Mouse (Mus musculus) heart, embryonic 11.5 days (tissue): ENCODE data around the gene Gm28038. TPM values are rescaled to one million over a fixed set of nuclear protein-coding genes. Genes with fewer than 3 reads are reported as not detected.

Experiments used
- ATAC-seq: fragments of 200-750 bp; cut with Nextera tagmentation; replicated peaks from 2 replicates; pipeline ENCODE4 v1.8.0; 2017; ENCODE audit warnings: moderate library complexity; ENCODE audit not compliant: insufficient number of reproducible peaks, low FRiP score, low TSS enrichment
- H3K27ac ChIP-seq: fragments of 300-500 bp; sonication (generic); 2 replicates; pipeline ENCODE4 v1.5.1; 2014; ENCODE audit warnings: mild to moderate bottlenecking, low read depth, low read length
- H3K27me3 ChIP-seq: fragments of 300-500 bp; sonication (generic); 2 replicates; pipeline ENCODE4 v1.6.1; 2014; ENCODE audit warnings: mild to moderate bottlenecking, low read length, mixed read lengths; ENCODE audit not compliant: control insufficient read depth, insufficient read depth
- H3K36me3 ChIP-seq: fragments of 300-500 bp; sonication (generic); 2 replicates; pipeline ENCODE4 v1.6.1; 2014; ENCODE audit warnings: mild to moderate bottlenecking, low read length, moderate library complexity, mixed read lengths; ENCODE audit not compliant: control insufficient read depth, insufficient read depth
- H3K4me1 ChIP-seq: fragments of 300-500 bp; sonication (generic); 2 replicates; pipeline ENCODE4 v1.6.1; 2014; ENCODE audit warnings: low read length; ENCODE audit not compliant: control insufficient read depth, insufficient read depth
- H3K4me2 ChIP-seq: fragments of 300-500 bp; sonication (generic); 2 replicates; pipeline ENCODE4 v1.6.1; 2014; ENCODE audit warnings: mild to moderate bottlenecking, moderate library complexity
- H3K4me3 ChIP-seq: fragments of 300-500 bp; sonication (generic); 2 replicates; pipeline ENCODE4 v1.5.1; 2014; ENCODE audit warnings: low read depth, low read length
- H3K9ac ChIP-seq: fragments of 300-500 bp; sonication (generic); 2 replicates; pipeline ENCODE4 v1.6.1; 2014; ENCODE audit warnings: mild to moderate bottlenecking, low read depth, low read length, moderate library complexity
- H3K9me3 ChIP-seq: fragments of 300-500 bp; sonication (generic); replicated peaks from 2 replicates; pipeline ENCODE4 v1.6.1; 2016; ENCODE audit warnings: low read length; ENCODE audit not compliant: control insufficient read depth
- WGBS: fragments of 180-500 bp; shearing (Covaris S2); extraction: QIAGEN DNeasy Blood & Tissue Kit; methylation state at CpG from one replicate; pipeline ENCODE4 v1.1.7; 2014; ENCODE audit not compliant: insufficient replicate concordance; 5-methylcytosine and 5-hydroxymethylcytosine counted together
- polyA plus RNA-seq: library from polyadenylated mRNA; unstranded; fragments of >200 nt; fragmentation: Nextera tagmentation; extraction: Ambion mirVana; gene quantifications from 2 replicates; pipeline ENCODE4 v1.2.1, GENCODE M21; 2014

The Gm28038 gene
- polyA plus RNA-seq, 1 experiment from 2014 or later, result not detected

GRCm38 (mm10) chr2:30319260-30319659 lies 38.4 kb downstream of the Gm28038 start:
- ATAC-seq, result no peak
- Histone ChIP-seq H3K4me3 (no peak overlapping the region), H3K4me2 (no peak overlapping the region), H3K36me3 (peaks cover 60% of the 10 kb centered on the region), H3K9ac (no peak overlapping the region), H3K27ac (no peak overlapping the region), H3K9me3 (no peaks in the 10 kb centered on the region), H3K4me1 (no peaks in the 10 kb centered on the region), H3K27me3 (no peaks in the 10 kb centered on the region)
- WGBS, result 84% methylated on average over 4 of the region's 4 CpGs

- H3K27ac ChIP-seq, result no peak overlapping the region
- H3K9me3 ChIP-seq, result no peaks in the 10 kb centered on the region
- no peak overlapping the region for H3K9ac ChIP-seq
- no peaks in the 10 kb centered on the region for H3K27me3 ChIP-seq
- H3K4me1 ChIP-seq, result no peaks in the 10 kb centered on the region
- no peak overlapping the region for H3K4me2 ChIP-seq
- H3K4me3 ChIP-seq, result no peak overlapping the region
- peaks cover 51% of the 10 kb centered on the region for H3K36me3 ChIP-seq
- no peak for ATAC-seq
- WGBS, result 91% methylated on average over 7 of the region's 7 CpGs
Measured at GRCm38 (mm10) chr2:30323111-30323510, 42.3 kb downstream of the Gm28038 start.

- Histone ChIP-seq H3K27me3 (no peaks in the 10 kb centered on the region), H3K4me1 (no peaks in the 10 kb centered on the region), H3K27ac (no peak overlapping the region), H3K4me3 (no peak overlapping the region), H3K4me2 (no peak overlapping the region), H3K9me3 (no peaks in the 10 kb centered on the region), H3K9ac (no peak overlapping the region), H3K36me3 (peaks cover 59% of the 10 kb centered on the region)
- 88% methylated on average over 5 of the region's 5 CpGs for WGBS
- ATAC-seq, result no peak
Measured at GRCm38 (mm10) chr2:30325296-30325695, 44.5 kb downstream of the Gm28038 start.

- no peak for ATAC-seq
- Histone ChIP-seq H3K27me3 (no peaks in the 10 kb centered on the region), H3K9me3 (no peaks in the 10 kb centered on the region), H3K27ac (no peak overlapping the region), H3K4me2 (no peak overlapping the region), H3K4me1 (no peaks in the 10 kb centered on the region), H3K36me3 (peaks cover 59% of the 10 kb centered on the region), H3K4me3 (no peak overlapping the region), H3K9ac (no peak overlapping the region)
- WGBS, result 92% methylated on average over 7 of the region's 7 CpGs
Measured at GRCm38 (mm10) chr2:30327276-30327675, 46.4 kb downstream of the Gm28038 start.

- Histone ChIP-seq H3K9me3 (no peaks in the 10 kb centered on the region), H3K27ac (no peak overlapping the region), H3K4me3 (no peak overlapping the region), H3K27me3 (no peaks in the 10 kb centered on the region), H3K4me1 (no peaks in the 10 kb centered on the region), H3K36me3 (peaks cover 56% of the 10 kb centered on the region), H3K9ac (no peak overlapping the region), H3K4me2 (no peak overlapping the region)
- ATAC-seq, result no peak
- 89% methylated on average over 3 of the region's 3 CpGs for WGBS
Measured at GRCm38 (mm10) chr2:30328791-30329190, 47.9 kb downstream of the Gm28038 start.

GRCm38 (mm10) chr2:30335324-30335723 lies 54.5 kb downstream of the Gm28038 start:
- Histone ChIP-seq H3K36me3 (peaks cover 45% of the 10 kb centered on the region), H3K27ac (no peak overlapping the region), H3K9me3 (no peaks in the 10 kb centered on the region)

GRCm38 (mm10) chr2:30336174-30336915 lies 55.5 kb downstream of the Gm28038 start:
- H3K9me3 ChIP-seq, result no peaks in the 10 kb centered on the region
- 0 out of 2 replicates have a peak, but pooled peaks have one; percentile 7 for ATAC-seq
- no peak overlapping the region for H3K4me2 ChIP-seq
- H3K27me3 ChIP-seq, result no peaks in the 10 kb centered on the region
- H3K36me3 ChIP-seq, result peaks cover 44% of the 10 kb centered on the region
- no peak overlapping the region for H3K4me3 ChIP-seq
- WGBS, result 85% methylated on average over 16 of the region's 16 CpGs
- no peak overlapping the region for H3K9ac ChIP-seq
- no peaks in the 10 kb centered on the region for H3K4me1 ChIP-seq
- no peak overlapping the region for H3K27ac ChIP-seq

More at GRCm38 (mm10) chr2:30335324-30335723, 54.5 kb downstream of the Gm28038 start:
- H3K4me2 ChIP-seq, result no peak overlapping the region
- ATAC-seq, result no peak
- H3K4me3 ChIP-seq, result no peak overlapping the region
- H3K4me1 ChIP-seq, result no peaks in the 10 kb centered on the region
- whole genome bisulfite sequencing, result 94% methylated on average over 2 of the region's 2 CpGs
- no peak overlapping the region for H3K9ac ChIP-seq
- no peaks in the 10 kb centered on the region for H3K27me3 ChIP-seq

GRCm38 (mm10) chr2:30337179-30337578 lies 56.3 kb downstream of the Gm28038 start:
- Histone ChIP-seq H3K4me1 (no peaks in the 10 kb centered on the region), H3K4me2 (no peak overlapping the region), H3K9ac (no peak overlapping the region), H3K36me3 (peaks cover 51% of the 10 kb centered on the region), H3K9me3 (no peaks in the 10 kb centered on the region), H3K4me3 (no peak overlapping the region), H3K27ac (no peak overlapping the region), H3K27me3 (no peaks in the 10 kb centered on the region)
- peak; percentile 56; the same call in 1 of the 2 replicates for ATAC-seq
- WGBS, result 64% methylated on average over 12 of the region's 12 CpGs

- 93% methylated on average over 3 of the region's 3 CpGs for WGBS
- Histone ChIP-seq H3K4me2 (no peak overlapping the region), H3K4me3 (no peak overlapping the region), H3K27me3 (no peaks in the 10 kb centered on the region), H3K9me3 (no peaks in the 10 kb centered on the region), H3K36me3 (peaks cover 54% of the 10 kb centered on the region), H3K4me1 (no peaks in the 10 kb centered on the region), H3K27ac (no peak overlapping the region), H3K9ac (no peak overlapping the region)
- no peak for ATAC-seq
Measured at GRCm38 (mm10) chr2:30342061-30342460, 61.2 kb downstream of the Gm28038 start.
